Mouse (Mus musculus) thymus, adult 2 months (tissue): ENCODE measurements around the gene Msh4.

ENCODE experiments used
- CTCF ChIP-seq: fragments of 200-500 bp; IDR thresholded peaks from 2 replicates; pipeline ENCODE4 v1.5.1; 2012; ENCODE audit warnings: mild to moderate bottlenecking, control low read depth, low read length, moderate library complexity, borderline replicate concordance; ENCODE audit not compliant: control insufficient read depth, poor library complexity, insufficient read depth; ENCODE audit errors: extremely low read depth
- POLR2A ChIP-seq: fragments of 200-500 bp; IDR thresholded peaks from 2 replicates; pipeline ENCODE4 v1.6.1; 2012; ENCODE audit warnings: mild to moderate bottlenecking, low read length, control low read depth, moderate library complexity; ENCODE audit not compliant: control insufficient read depth, poor library complexity, insufficient read depth; ENCODE audit errors: extremely low read depth

- TF ChIP-seq CTCF: no peak
- TF ChIP-seq POLR2A: no peak
Observed at GRCm38 (mm10) chr3:153935878-153936277, 29.9 kb upstream of the Msh4 start.
